Mouse (Mus musculus) c-Kit-positive CD71-positive TER-119-positive erythroid progenitor cells, embryonic 14.5 days (primary cell): ENCODE measurements around the gene Fam117a.

ENCODE experiments used
- DNase-seq: peaks from one replicate; pipeline ENCODE4 v3.0.0-alpha.2; 2013; ENCODE audit warnings: low spot score

The Fam117a gene

GRCm38 (mm10) chr11:95420880-95421435 is 84.1 kb downstream of the Fam117a start:
- DNase-seq = no peak

GRCm38 (mm10) chr11:95423505-95423904 is 86.7 kb downstream of the Fam117a start:
- DNase-seq = no peak

GRCm38 (mm10) chr11:95431344-95431743 is 94.5 kb downstream of the Fam117a start:
- DNase-seq = no peak
